In genomic region chr17:67123722-67124121, GRCm38 (mm10) we compare ENCODE assay signal across 9 mouse cellular contexts.
"Had no signal": no experiment of that assay in that cellular context is flagged by ENCODE, and none has a peak within 500 bp of the region (broad histone marks: within the 10 kb centered on the region; RNA-seq: fewer than 3 reads in every experiment).

No protein-coding gene starts in this region.

- H3K36me3 ChIP-seq: liver, embryonic 13.5 days; lung, embryonic 15.5 days; midbrain, embryonic 13.5 days; neural tube, embryonic 12.5 days had no signal

- H3K9ac ChIP-seq: liver, embryonic 13.5 days; liver, postnatal 0 days; lung, embryonic 15.5 days; midbrain, embryonic 13.5 days; neural tube, embryonic 12.5 days had no signal

- H3K27me3 ChIP-seq: liver, embryonic 13.5 days; lung, embryonic 15.5 days; midbrain, embryonic 13.5 days; neural tube, embryonic 12.5 days had no signal

- DNase-seq: kidney, postnatal 36 days; liver; liver, embryonic 13.5 days; liver, postnatal 0 days; thymus, postnatal 4 days had no signal

- H3K27ac ChIP-seq: liver, embryonic 13.5 days; lung, embryonic 15.5 days; midbrain, embryonic 13.5 days; neural tube, embryonic 12.5 days; stomach, postnatal 0 days had no signal

- ATAC-seq: liver, postnatal 0 days; midbrain, embryonic 13.5 days had no signal

- H3K4me1 ChIP-seq: liver, embryonic 13.5 days had no signal

- H3K4me3 ChIP-seq: liver, embryonic 13.5 days; lung, embryonic 15.5 days; midbrain, embryonic 13.5 days; neural tube, embryonic 12.5 days had no signal

- H3K9me3 ChIP-seq: liver, embryonic 13.5 days; lung, embryonic 15.5 days; midbrain, embryonic 13.5 days; neural tube, embryonic 12.5 days had no signal
